Mouse (Mus musculus): ENCODE data around the gene Pdcl2.

Pdcl2 gene

GRCm38 (mm10) chr5:76330953-76331352 is at the start of gene Pdcl2:
Gene Pdcl2 (minus strand): TSS chr5:76331156.
- in situ Hi-C loops (cut with MboI, MseI) = no loop called here

- in situ Hi-C loops (cut with MboI, MseI) = no loop called here
Measured at GRCm38 (mm10) chr5:76379216-76379615, 48.3 kb upstream of the Pdcl2 start.

GRCm38 (mm10) chr5:76369215-76369840 is 38.4 kb upstream of the Pdcl2 start:
- in situ Hi-C loops (cut with MboI, MseI) = no loop called here

GRCm38 (mm10) chr5:76365406-76365805 is 34.5 kb upstream of the Pdcl2 start:
- in situ Hi-C loops (cut with MboI, MseI) = no loop called here

GRCm38 (mm10) chr5:76363453-76364104 is 32.6 kb upstream of the Pdcl2 start, which contains the start of gene Nmu:
Gene Nmu (minus strand): TSS chr5:76363788.
- in situ Hi-C loops (cut with MboI, MseI) = no loop called here

GRCm38 (mm10) chr5:76360786-76361185 is 29.8 kb upstream of the Pdcl2 start:
- in situ Hi-C loops (cut with MboI, MseI) = no loop called here

- in situ Hi-C loops (cut with MboI, MseI) = no loop called here
Measured at GRCm38 (mm10) chr5:76360057-76360456, 29.1 kb upstream of the Pdcl2 start.

GRCm38 (mm10) chr5:76351953-76352611 is 21.1 kb upstream of the Pdcl2 start:
- in situ Hi-C loops (cut with MboI, MseI) = no loop called here

- in situ Hi-C loops (cut with MboI, MseI) = no loop called here
Measured at GRCm38 (mm10) chr5:76351537-76351936, 20.6 kb upstream of the Pdcl2 start.

- in situ Hi-C loops (cut with MboI, MseI) = loop anchor here (10.0 kb wide), 1 partner anchor 1471 kb away; no protein-coding TSS in a partner anchor
Measured at GRCm38 (mm10) chr5:76346137-76346536, 15.2 kb upstream of the Pdcl2 start.

GRCm38 (mm10) chr5:76340931-76341330 is 10.0 kb upstream of the Pdcl2 start:
- in situ Hi-C loops (cut with MboI, MseI) = loop anchor here (10.0 kb wide), 1 partner anchor 1466 kb away; no protein-coding TSS in a partner anchor

- in situ Hi-C loops (cut with MboI, MseI) = no loop called here
Measured at GRCm38 (mm10) chr5:76337100-76337499, 6.1 kb upstream of the Pdcl2 start.

GRCm38 (mm10) chr5:76333833-76334232 is 2.9 kb upstream of the Pdcl2 start:
- in situ Hi-C loops (cut with MboI, MseI) = no loop called here

- in situ Hi-C loops (cut with MboI, MseI) = no loop called here
Measured at GRCm38 (mm10) chr5:76327296-76327695, 3.7 kb downstream of the Pdcl2 start.

- in situ Hi-C loops (cut with MboI, MseI) = no loop called here
Measured at GRCm38 (mm10) chr5:76325113-76325512, 5.8 kb downstream of the Pdcl2 start.

GRCm38 (mm10) chr5:76321249-76322196 is 9.4 kb downstream of the Pdcl2 start:
- in situ Hi-C loops (cut with MboI, MseI) = no loop called here

- in situ Hi-C loops (cut with MboI, MseI) = no loop called here
Measured at GRCm38 (mm10) chr5:76308206-76308605, 22.8 kb downstream of the Pdcl2 start.

- in situ Hi-C loops (cut with MboI, MseI) = no loop called here
Measured at GRCm38 (mm10) chr5:76306261-76306660, 24.7 kb downstream of the Pdcl2 start.

GRCm38 (mm10) chr5:76305616-76306015 is 25.3 kb downstream of the Pdcl2 start:
- in situ Hi-C loops (cut with MboI, MseI) = no loop called here

GRCm38 (mm10) chr5:76304452-76305341 is 26.3 kb downstream of the Pdcl2 start, which contains the start of gene Clock:
Gene Clock (minus strand): TSS chr5:76304792.
- in situ Hi-C loops (cut with MboI, MseI) = no loop called here

Measured in T-helper 1 cell (primary cell).